19 mouse cellular contexts compared by ENCODE assay signal in genomic region chr6:66414822-66415221, GRCm38 (mm10).
DNase-seq lines count a peak whose midpoint lies in the region; ATAC-seq and TF ChIP-seq lines count a peak whose summit lies in the region.
"Had no signal": no experiment of that assay in that cellular context is flagged by ENCODE, and none has a peak within 500 bp of the region (broad histone marks: within the 10 kb centered on the region; RNA-seq: fewer than 3 reads in every experiment).

No protein-coding gene starts in this region.

- no peak for TF ChIP-seq POLR2A in lung, adult 2 months (IDR thresholded peaks at IDR 0.05; ENCODE audit: borderline replicate concordance, extremely low read depth, low read depth, low read length)

- H3K4me2 ChIP-seq in lung, embryonic 14.5 days: no peak overlapping the region
- H3K4me2 ChIP-seq: embryonic facial prominence, embryonic 15.5 days; heart, embryonic 13.5 days; liver, embryonic 13.5 days; neural tube, embryonic 13.5 days had no signal

- H3K9me3 ChIP-seq in lung, embryonic 14.5 days (ENCODE audit: low read depth, low read length): no peaks in the 10 kb centered on the region
- H3K9me3 ChIP-seq in megakaryocyte, embryonic 14.5 days: no peaks in the 10 kb centered on the region
- H3K9me3 ChIP-seq: embryonic facial prominence, embryonic 15.5 days; G1E; heart, embryonic 13.5 days; liver, embryonic 13.5 days; neural tube, embryonic 13.5 days had no signal

- 0 out of 2 replicates have a peak overlapping the region, but pooled peaks have one; percentile 16 for H3K27ac ChIP-seq in lung, embryonic 14.5 days (ENCODE audit: low read depth)
- H3K27ac ChIP-seq in brown adipose tissue, adult 24 weeks (replicated peaks; ENCODE audit: low read depth, low read length): peak overlapping the region; percentile 70
- H3K27ac ChIP-seq: embryonic facial prominence, embryonic 15.5 days; heart, embryonic 13.5 days; liver, embryonic 13.5 days; neural tube, embryonic 13.5 days had no signal

- peaks cover 6% of the 10 kb centered on the region; the same call in 1 of the 2 replicates for H3K4me1 ChIP-seq in lung, embryonic 14.5 days (ENCODE audit: insufficient read depth)
- H3K4me1 ChIP-seq in lung, adult 2 months (ENCODE audit: control insufficient read depth, insufficient read depth, low read length): no peaks in the 10 kb centered on the region
- peaks cover 8% of the 10 kb centered on the region for H3K4me1 ChIP-seq in brown adipose tissue, adult 24 weeks (ENCODE audit: control insufficient read depth, insufficient read depth, insufficient read length, low read length)
- H3K4me1 ChIP-seq in megakaryocyte, embryonic 14.5 days: peaks cover 8% of the 10 kb centered on the region
- H3K4me1 ChIP-seq: embryonic facial prominence, embryonic 15.5 days; heart, embryonic 13.5 days; liver, embryonic 13.5 days had no signal

- no peak for ATAC-seq in lung, embryonic 14.5 days (ENCODE audit: insufficient read depth)
- ATAC-seq in CD4-positive, CD25-positive, alpha-beta regulatory T cell, adult 4 months: no peak

- WGBS in lung, embryonic 14.5 days: 29% methylated on average over 4 of the region's 4 CpGs
- 28% methylated on average over 4 of the region's 4 CpGs for WGBS in lung, adult 2 months

- H3K4me3 ChIP-seq in lung, embryonic 14.5 days (ENCODE audit: low read depth, low read length): no peak overlapping the region
- H3K4me3 ChIP-seq in lung, adult 2 months (replicated peaks; ENCODE audit: extremely low read depth, low read depth, low read length): no peak overlapping the region
- no peak overlapping the region for H3K4me3 ChIP-seq in brown adipose tissue, adult 24 weeks (ENCODE audit: insufficient read depth, low read depth, low read length)
- H3K4me3 ChIP-seq in megakaryocyte, embryonic 14.5 days (replicated peaks): peak overlapping the region; percentile 28
- H3K4me3 ChIP-seq: embryonic facial prominence, embryonic 15.5 days; heart, embryonic 13.5 days; liver, embryonic 13.5 days; neural tube, embryonic 13.5 days had no signal

- peak; percentile 43 for DNase-seq in lung, embryonic 14.5 days
- no peak for DNase-seq in lung, adult 2 months
- DNase-seq in embryo, embryonic 11 days: peak; percentile 37
- no peak for DNase-seq in gastrocnemius, postnatal 10 days
- DNase-seq: cerebellum, adult 11 months; cerebellum, postnatal 14 days; heart, postnatal 4 days; layer of hippocampus, postnatal 36 days; left cerebral cortex, postnatal 4 days; liver, embryonic 13.5 days; lung, postnatal 36 days; thymus, postnatal 14 days had no signal

- no peak for TF ChIP-seq CTCF in lung, embryonic 14.5 days (IDR thresholded peaks at IDR 0.05; ENCODE audit: low read depth)
- TF ChIP-seq CTCF in lung, adult 2 months (IDR thresholded peaks at IDR 0.05; ENCODE audit: insufficient read depth, low read length): no peak

- H3K27me3 ChIP-seq in lung, embryonic 14.5 days (ENCODE audit: insufficient read depth, low read length): no peaks in the 10 kb centered on the region
- H3K27me3 ChIP-seq in megakaryocyte, embryonic 14.5 days (replicated peaks): no peaks in the 10 kb centered on the region
- H3K27me3 ChIP-seq: embryonic facial prominence, embryonic 15.5 days; heart, embryonic 13.5 days; liver, embryonic 13.5 days; neural tube, embryonic 13.5 days had no signal

- H3K9ac ChIP-seq in lung, embryonic 14.5 days: no peak overlapping the region
- H3K9ac ChIP-seq: embryonic facial prominence, embryonic 15.5 days; heart, embryonic 13.5 days; liver, embryonic 13.5 days; neural tube, embryonic 13.5 days had no signal

- H3K36me3 ChIP-seq in lung, embryonic 14.5 days (ENCODE audit: insufficient read depth): no peaks in the 10 kb centered on the region
- no peaks in the 10 kb centered on the region for H3K36me3 ChIP-seq in megakaryocyte, embryonic 14.5 days (replicated peaks; ENCODE audit: low read length)
- H3K36me3 ChIP-seq: embryonic facial prominence, embryonic 15.5 days; G1E; heart, embryonic 13.5 days; liver, embryonic 13.5 days; neural tube, embryonic 13.5 days had no signal

Comparison
In these comparisons a context has a peak if more than half of its experiments do, and no peak if none do; other contexts are left out.
1. DNase-seq: peak in lung, embryonic 14.5 days (single experiment) and embryo, embryonic 11 days (single experiment); none in lung, adult 2 months (single experiment) and gastrocnemius, postnatal 10 days (single experiment).